Mouse (Mus musculus): ENCODE data around the gene Ttc23.

- TF ChIP-seq E2F4 (IDR thresholded peaks at IDR 0.05; ENCODE audit: insufficient read depth) (no peak), MYOG (IDR thresholded peaks at IDR 0.05; ENCODE audit: control insufficient read depth in 1 of 3, insufficient read depth in 1 of 3, insufficient read length in 2 of 3, low read depth in 2 of 3) (no peak), USF1 (IDR thresholded peaks at IDR 0.05; ENCODE audit: low read depth) (no peak), POLR2A (IDR thresholded peaks at IDR 0.05; ENCODE audit: insufficient read length, low read depth) (no peak), POLR2AphosphoS2 (IDR thresholded peaks at IDR 0.05; ENCODE audit: insufficient read length, low read depth) (no peak)
Observed at GRCm38 (mm10) chr7:67756636-67757035, 109.4 kb downstream of the Ttc23 start.

Data from myocyte (in vitro differentiated cells).